Mouse (Mus musculus): ENCODE data around the gene Acadm. TPM values are rescaled to one million over a fixed set of nuclear protein-coding genes. Genes with fewer than 3 reads are reported as not detected.

Acadm gene
- polyA plus RNA-seq, 1 experiment from 2014 or later, result 160 TPM

DNA sequence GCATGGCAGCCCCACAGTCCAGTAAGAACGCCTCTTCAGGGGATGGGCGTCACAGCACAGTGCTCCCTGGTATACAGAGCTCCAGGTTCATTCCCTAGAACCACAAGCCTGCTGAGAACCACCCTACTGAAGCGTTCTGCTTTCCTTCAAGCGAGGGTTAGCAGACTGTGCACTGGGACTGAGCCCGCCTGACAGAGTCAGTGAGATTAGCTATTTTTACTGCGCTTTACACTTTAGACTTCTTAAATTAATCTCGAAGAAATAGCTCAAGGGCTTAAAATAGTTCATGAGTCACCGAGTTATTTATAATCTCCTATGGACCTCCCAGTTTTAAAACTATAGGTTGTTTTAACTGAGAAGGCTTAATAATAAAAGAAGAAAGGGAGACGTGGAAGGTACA lies 8.6 kb downstream of the Acadm start:
- 42% methylated on average over 9 of the region's 9 CpGs for WGBS (ENCODE audit: insufficient replicate concordance)
- Histone ChIP-seq H3K4me2 (no peak overlapping the region), H3K36me3 (ENCODE audit: control insufficient read depth, insufficient read depth, low read length) (peaks cover 22% of the 10 kb centered on the region), H3K4me3 (ENCODE audit: low read depth, low read length) (no peak overlapping the region), H3K27ac (ENCODE audit: low read depth, low read length) (peak overlapping the region; percentile 84), H3K4me1 (ENCODE audit: control insufficient read depth, insufficient read depth, low read length) (peaks cover 7% of the 10 kb centered on the region; the same call in 1 of the 2 replicates), H3K9me3 (replicated peaks; ENCODE audit: control insufficient read depth, low read length) (no peaks in the 10 kb centered on the region), H3K27me3 (ENCODE audit: control insufficient read depth, insufficient read depth, low read length) (no peaks in the 10 kb centered on the region), H3K9ac (ENCODE audit: low read depth, low read length) (no peak overlapping the region)
- peak; percentile 33; the same call in 1 of the 2 replicates for ATAC-seq (replicated peaks; ENCODE audit: insufficient number of reproducible peaks, low FRiP score, low TSS enrichment)

DNA sequence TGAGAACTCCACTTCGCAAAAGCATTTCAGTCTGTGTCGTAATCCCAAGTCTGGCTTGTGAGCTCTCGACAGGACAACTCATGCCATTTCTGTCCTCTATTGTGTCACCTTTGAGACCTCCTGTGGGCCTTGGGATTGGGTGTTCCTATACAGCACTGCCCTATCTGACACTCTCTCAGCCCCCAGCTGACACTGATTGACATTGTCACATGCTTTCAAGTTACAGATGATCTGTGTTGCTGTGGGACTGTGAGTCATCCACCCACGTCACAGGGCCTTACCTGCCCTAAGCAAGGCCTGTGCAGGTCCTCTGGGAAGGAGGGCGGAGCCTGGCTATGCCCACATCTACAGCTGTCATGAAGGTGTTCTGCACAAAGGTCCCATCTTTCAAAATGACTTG lies 12.0 kb downstream of the Acadm start:
- peaks cover 31% of the 10 kb centered on the region for H3K36me3 ChIP-seq (ENCODE audit: control insufficient read depth, insufficient read depth, low read length)

DNA sequence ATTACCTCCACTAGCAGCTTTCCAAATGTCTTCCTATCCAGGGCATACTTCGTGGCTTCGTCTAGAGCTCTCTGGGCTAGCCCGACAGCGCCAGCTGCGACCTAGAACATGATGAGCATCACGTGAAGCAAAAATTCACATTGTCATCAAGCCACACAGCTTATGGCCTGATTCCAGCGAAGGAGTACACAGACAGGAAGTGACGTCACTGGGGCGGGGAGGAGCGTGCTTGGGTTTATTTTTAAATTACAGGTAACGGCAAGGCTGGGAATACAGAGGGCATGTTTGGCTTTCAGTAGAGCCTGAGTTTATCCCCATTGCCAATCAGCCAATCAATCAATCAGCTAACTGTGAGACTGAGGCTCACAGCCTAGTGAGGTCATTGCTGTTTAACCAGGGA lies 14.9 kb downstream of the Acadm start:
- no peak overlapping the region for H3K4me2 ChIP-seq
- no peaks in the 10 kb centered on the region for H3K9me3 ChIP-seq (replicated peaks; ENCODE audit: control insufficient read depth, low read length)
- 86% methylated on average over 11 of the region's 11 CpGs for WGBS (ENCODE audit: insufficient replicate concordance)
- H3K27ac ChIP-seq (ENCODE audit: low read depth, low read length), result no peak overlapping the region
- no peak overlapping the region for H3K4me3 ChIP-seq (ENCODE audit: low read depth, low read length)
- no peaks in the 10 kb centered on the region for H3K27me3 ChIP-seq (ENCODE audit: control insufficient read depth, insufficient read depth, low read length)
- peaks cover 39% of the 10 kb centered on the region for H3K36me3 ChIP-seq (ENCODE audit: control insufficient read depth, insufficient read depth, low read length)
- no peaks in the 10 kb centered on the region for H3K4me1 ChIP-seq (ENCODE audit: control insufficient read depth, insufficient read depth, low read length)
- no peak for ATAC-seq (replicated peaks; ENCODE audit: insufficient number of reproducible peaks, low FRiP score, low TSS enrichment)
- no peak overlapping the region for H3K9ac ChIP-seq (ENCODE audit: low read depth, low read length)

More for the DNA sequence above, 12.0 kb downstream of the Acadm start:
- H3K9me3 ChIP-seq (replicated peaks; ENCODE audit: control insufficient read depth, low read length), result no peaks in the 10 kb centered on the region
- H3K4me1 ChIP-seq (ENCODE audit: control insufficient read depth, insufficient read depth, low read length), result peaks cover 2% of the 10 kb centered on the region; the same call in 1 of the 2 replicates
- H3K4me3 ChIP-seq (ENCODE audit: low read depth, low read length), result no peak overlapping the region
- ATAC-seq (replicated peaks; ENCODE audit: insufficient number of reproducible peaks, low FRiP score, low TSS enrichment), result no peak
- H3K9ac ChIP-seq (ENCODE audit: low read depth, low read length), result no peak overlapping the region
- H3K27ac ChIP-seq (ENCODE audit: low read depth, low read length), result no peak overlapping the region
- H3K27me3 ChIP-seq (ENCODE audit: control insufficient read depth, insufficient read depth, low read length), result no peaks in the 10 kb centered on the region
- 88% methylated on average over 5 of the region's 5 CpGs for WGBS (ENCODE audit: insufficient replicate concordance)
- H3K4me2 ChIP-seq, result no peak overlapping the region

DNA sequence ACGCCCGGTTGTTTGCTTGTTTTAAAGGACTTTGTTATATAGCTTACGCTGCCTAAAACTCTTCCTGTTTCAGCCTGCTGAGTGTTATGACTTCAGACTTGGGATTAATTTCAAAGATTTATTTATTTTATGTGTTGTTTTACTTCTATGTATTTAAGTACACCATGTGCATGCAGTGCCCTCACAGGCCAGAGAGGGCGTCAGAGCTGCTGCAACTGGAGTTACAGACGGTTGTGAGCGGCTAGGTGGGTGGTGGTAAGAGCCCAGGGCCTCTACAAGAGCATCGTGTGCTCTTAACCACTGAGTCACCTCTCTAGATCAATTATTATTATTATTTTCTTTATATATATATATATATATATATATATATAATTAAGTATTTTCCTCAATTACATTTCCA lies 18.1 kb downstream of the Acadm start:
- no peak overlapping the region for H3K9ac ChIP-seq (ENCODE audit: low read depth, low read length)
- no peak overlapping the region for H3K27ac ChIP-seq (ENCODE audit: low read depth, low read length)
- peaks cover 31% of the 10 kb centered on the region for H3K36me3 ChIP-seq (ENCODE audit: control insufficient read depth, insufficient read depth, low read length)
- H3K4me3 ChIP-seq (ENCODE audit: low read depth, low read length), result no peak overlapping the region
- no peaks in the 10 kb centered on the region for H3K9me3 ChIP-seq (replicated peaks; ENCODE audit: control insufficient read depth, low read length)
- no peak overlapping the region for H3K4me2 ChIP-seq
- H3K4me1 ChIP-seq (ENCODE audit: control insufficient read depth, insufficient read depth, low read length), result no peaks in the 10 kb centered on the region
- 85% methylated on average over 7 of the region's 7 CpGs for WGBS (ENCODE audit: insufficient replicate concordance)
- H3K27me3 ChIP-seq (ENCODE audit: control insufficient read depth, insufficient read depth, low read length), result no peaks in the 10 kb centered on the region
- no peak for ATAC-seq (replicated peaks; ENCODE audit: insufficient number of reproducible peaks, low FRiP score, low TSS enrichment)

DNA sequence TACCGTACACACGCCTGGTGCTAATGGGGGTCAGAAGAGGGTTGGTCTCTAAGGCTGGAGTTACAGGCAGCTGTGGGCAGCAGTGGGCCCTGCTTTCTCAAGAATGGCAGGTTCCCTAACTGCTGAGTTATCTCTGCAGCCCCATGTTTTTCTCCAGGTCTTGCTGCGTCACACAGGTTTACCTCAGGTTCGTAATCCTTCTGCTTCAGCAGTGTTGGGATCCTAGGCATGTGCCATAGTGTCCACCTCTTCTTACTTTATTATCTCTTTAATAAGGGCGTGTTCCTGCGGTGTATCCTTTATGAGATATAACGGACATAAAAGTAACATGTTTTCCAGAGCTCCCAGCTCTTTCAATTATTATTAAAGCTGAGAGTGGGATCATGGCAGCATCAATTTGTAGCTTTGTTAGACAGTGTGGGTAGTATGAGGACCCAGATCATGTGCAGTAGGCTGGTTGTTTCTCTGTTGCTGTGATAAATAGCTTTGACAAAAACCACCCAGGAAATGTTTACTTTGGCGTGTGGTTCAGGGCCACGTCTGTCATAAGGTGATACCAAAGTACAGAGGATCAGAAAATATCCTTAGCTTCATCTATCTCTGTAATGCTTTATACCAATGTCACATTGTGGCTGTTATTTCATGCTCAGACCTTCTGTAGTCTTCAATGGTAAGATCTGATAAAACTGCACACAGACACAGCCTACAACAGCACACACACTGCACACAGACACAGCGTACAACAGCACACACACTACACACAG lies 23.1 kb downstream of the Acadm start:
- Histone ChIP-seq H3K36me3 (ENCODE audit: control insufficient read depth, insufficient read depth, low read length) (peaks cover 17% of the 10 kb centered on the region), H3K27me3 (ENCODE audit: control insufficient read depth, insufficient read depth, low read length) (no peaks in the 10 kb centered on the region), H3K4me3 (ENCODE audit: low read depth, low read length) (no peak overlapping the region), H3K4me1 (ENCODE audit: control insufficient read depth, insufficient read depth, low read length) (no peaks in the 10 kb centered on the region), H3K9me3 (replicated peaks; ENCODE audit: control insufficient read depth, low read length) (no peaks in the 10 kb centered on the region), H3K4me2 (no peak overlapping the region), H3K27ac (ENCODE audit: low read depth, low read length) (no peak overlapping the region), H3K9ac (ENCODE audit: low read depth, low read length) (no peak overlapping the region)
- no peak for ATAC-seq (replicated peaks; ENCODE audit: insufficient number of reproducible peaks, low FRiP score, low TSS enrichment)
- WGBS (ENCODE audit: insufficient replicate concordance), result 93% methylated on average over 10 of the region's 10 CpGs

DNA sequence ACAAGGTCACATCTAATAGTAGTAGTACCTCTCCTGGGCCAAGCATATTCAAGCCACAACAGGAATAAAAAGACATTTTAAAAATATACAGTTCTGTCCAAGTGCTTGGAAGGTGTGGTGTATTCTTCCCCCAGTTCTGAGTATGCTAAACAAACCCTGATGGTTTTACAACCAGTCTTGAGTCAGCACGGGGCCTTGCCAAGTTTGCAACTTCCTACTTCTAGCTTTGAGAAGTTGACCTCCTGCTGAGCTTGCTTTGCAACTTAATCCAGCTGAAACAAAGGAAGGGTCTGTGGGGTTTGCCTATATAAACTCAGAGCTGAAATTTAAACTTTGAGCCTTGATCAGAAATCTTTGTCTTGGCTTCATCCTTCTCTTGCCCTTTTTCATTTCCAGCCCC lies 27.2 kb downstream of the Acadm start:
- Histone ChIP-seq H3K4me3 (ENCODE audit: low read depth, low read length) (no peak overlapping the region), H3K9ac (ENCODE audit: low read depth, low read length) (no peak overlapping the region), H3K27me3 (ENCODE audit: control insufficient read depth, insufficient read depth, low read length) (no peaks in the 10 kb centered on the region), H3K4me1 (ENCODE audit: control insufficient read depth, insufficient read depth, low read length) (no peaks in the 10 kb centered on the region), H3K9me3 (replicated peaks; ENCODE audit: control insufficient read depth, low read length) (no peaks in the 10 kb centered on the region), H3K27ac (ENCODE audit: low read depth, low read length) (no peak overlapping the region), H3K36me3 (ENCODE audit: control insufficient read depth, insufficient read depth, low read length) (peaks cover 4% of the 10 kb centered on the region; the same call in 1 of the 2 replicates), H3K4me2 (no peak overlapping the region)
- no peak for ATAC-seq (replicated peaks; ENCODE audit: insufficient number of reproducible peaks, low FRiP score, low TSS enrichment)
- 36% methylated on average over 1 of the region's 1 CpGs for WGBS (ENCODE audit: insufficient replicate concordance)

DNA sequence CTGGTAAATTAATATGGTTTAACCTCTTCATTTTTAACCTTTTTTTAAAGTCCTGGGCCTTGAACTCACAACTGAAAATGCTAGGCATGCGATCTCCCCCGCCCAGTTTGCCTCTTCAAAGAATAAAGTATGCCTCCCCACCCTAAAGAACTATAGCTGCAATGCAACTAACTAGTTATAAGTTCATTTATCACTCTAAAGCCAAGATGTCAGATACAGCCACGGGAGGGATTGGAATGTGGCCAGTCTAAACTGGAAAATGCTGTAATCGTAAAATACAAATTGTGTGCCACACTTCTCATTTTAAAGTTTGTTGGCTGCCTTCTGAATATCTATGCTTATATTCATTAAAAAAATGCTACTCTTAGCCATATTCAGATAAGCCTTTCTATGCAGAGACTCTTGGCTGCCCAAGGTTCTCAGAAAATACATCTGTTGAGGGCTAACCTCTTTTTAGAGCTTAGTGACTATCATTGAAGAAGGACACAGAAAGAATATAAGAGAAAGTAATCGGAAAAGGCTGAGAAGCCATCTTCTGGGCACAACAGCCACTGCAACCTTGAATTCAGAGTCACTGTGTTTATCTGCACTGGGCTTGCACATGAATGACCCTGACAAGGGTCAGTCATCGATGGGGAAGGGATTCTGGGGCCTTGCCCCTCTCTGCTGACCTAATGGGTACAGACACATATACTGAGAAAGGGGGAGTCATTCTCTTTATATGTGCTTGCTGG lies 30.8 kb downstream of the Acadm start:
- H3K9me3 ChIP-seq (replicated peaks; ENCODE audit: control insufficient read depth, low read length), result no peaks in the 10 kb centered on the region

DNA sequence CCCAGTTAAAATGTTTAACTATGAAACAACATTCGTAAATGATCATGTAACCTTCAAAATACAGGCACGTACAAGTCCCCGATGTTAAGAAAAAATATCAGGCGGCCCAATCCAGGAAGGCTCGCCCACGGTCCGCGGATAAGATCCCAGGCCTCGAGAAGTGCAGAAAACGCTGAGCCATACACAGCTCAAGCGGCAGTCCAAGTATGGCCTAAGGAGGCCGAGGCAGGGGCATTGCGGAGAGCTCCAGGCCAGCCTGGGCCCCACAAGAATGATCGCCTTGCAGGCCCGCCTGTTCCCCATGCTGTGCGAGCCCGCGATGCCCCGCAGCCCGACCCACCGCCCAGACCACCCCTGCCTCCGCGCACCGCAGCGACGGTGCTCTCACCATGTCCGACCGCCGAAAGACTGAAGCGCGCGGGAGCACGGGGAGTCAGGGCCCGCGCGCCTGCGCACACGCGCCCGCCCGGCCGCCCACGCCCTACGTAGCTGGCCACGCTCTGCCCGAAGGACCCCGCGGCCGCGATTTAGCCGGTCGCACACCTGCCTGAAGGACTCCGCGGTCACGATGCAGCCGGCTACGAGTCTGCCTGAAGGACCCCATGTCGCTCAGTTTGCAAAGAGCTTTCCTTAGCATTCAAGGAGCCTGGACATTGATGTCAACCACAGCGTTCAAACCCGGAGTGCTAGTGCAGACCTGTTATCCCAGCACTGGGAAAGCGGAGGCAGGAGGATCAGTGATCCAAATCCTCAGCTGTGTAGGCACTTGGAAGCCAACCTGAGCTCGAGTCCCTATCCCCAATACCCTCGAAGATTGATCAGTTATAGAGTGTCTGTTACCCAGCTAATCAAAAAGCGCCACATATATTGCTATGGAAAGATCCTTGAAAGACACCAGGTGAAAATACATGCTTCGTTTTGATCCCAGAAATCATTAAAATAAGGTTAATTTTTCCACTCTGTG lies 31.6 kb downstream of the Acadm start, which contains the start of gene Rabggtb:
Rabggtb (minus strand) TSS at position 464 of the 964 bp plus-strand sequence.
- Histone ChIP-seq H3K4me2 (peak within 1 kb of the TSS; percentile 90), H3K9me3 (replicated peaks; ENCODE audit: control insufficient read depth, low read length) (no peaks in the 10 kb centered on the region), H3K27ac (ENCODE audit: low read depth, low read length) (peak within 1 kb of the TSS; percentile 93), H3K36me3 (ENCODE audit: control insufficient read depth, insufficient read depth, low read length) (peaks cover 31% of the 10 kb centered on the region), H3K9ac (ENCODE audit: low read depth, low read length) (peak within 1 kb of the TSS; percentile 100), H3K4me3 (ENCODE audit: low read depth, low read length) (peak within 1 kb of the TSS; percentile 98), H3K4me1 (ENCODE audit: control insufficient read depth, insufficient read depth, low read length) (peaks cover 36% of the 10 kb centered on the region), H3K27me3 (ENCODE audit: control insufficient read depth, insufficient read depth, low read length) (no peaks in the 10 kb centered on the region)
- peak; percentile 94 for ATAC-seq (replicated peaks; ENCODE audit: insufficient number of reproducible peaks, low FRiP score, low TSS enrichment)
- WGBS (ENCODE audit: insufficient replicate concordance), result 1% methylated on average over 65 of the region's 65 CpGs

More for the DNA sequence above, 30.8 kb downstream of the Acadm start:
- WGBS (ENCODE audit: insufficient replicate concordance), result 40% methylated on average over 6 of the region's 6 CpGs
- Histone ChIP-seq H3K4me2 (peak overlapping the region; percentile 90), H3K27ac (ENCODE audit: low read depth, low read length) (peak overlapping the region; percentile 93), H3K27me3 (ENCODE audit: control insufficient read depth, insufficient read depth, low read length) (no peaks in the 10 kb centered on the region), H3K4me1 (ENCODE audit: control insufficient read depth, insufficient read depth, low read length) (peaks cover 27% of the 10 kb centered on the region), H3K36me3 (ENCODE audit: control insufficient read depth, insufficient read depth, low read length) (peaks cover 24% of the 10 kb centered on the region), H3K4me3 (ENCODE audit: low read depth, low read length) (peak overlapping the region; percentile 98), H3K9ac (ENCODE audit: low read depth, low read length) (peak overlapping the region; percentile 100)
- ATAC-seq (replicated peaks; ENCODE audit: insufficient number of reproducible peaks, low FRiP score, low TSS enrichment), result no peak
